Mouse (Mus musculus) olfactory bulb, adult 2 months (tissue): ENCODE data around the gene Zzef1.
A peak's percentile ranks its signal among the peaks of the same experiment; 100 is the strongest.

Experiments used
- CTCF ChIP-seq: fragments of 200-500 bp; IDR thresholded peaks from 2 replicates; pipeline ENCODE4 v1.5.1; 2012; ENCODE audit warnings: low read depth, mild to moderate bottlenecking, low read length, moderate library complexity; ENCODE audit not compliant: insufficient read depth
- POLR2A ChIP-seq: fragments of 200-500 bp; IDR thresholded peaks from 2 replicates; pipeline ENCODE4 v1.6.1; 2012; ENCODE audit warnings: mild to moderate bottlenecking, low read depth, low read length, moderate library complexity; ENCODE audit not compliant: insufficient read depth

GRCm38 (mm10) chr11:72795455-72796295 lies at the start of gene Zzef1, which contains the start of gene Cyb5d2:
- TF ChIP-seq CTCF: no peak
- TF ChIP-seq POLR2A: peak; percentile 62; the same call in 1 of the 2 replicates
